Mouse (Mus musculus) cortical plate, adult 2 months (tissue): ENCODE results near the gene Olfr187.

Source experiments
- CTCF ChIP-seq: fragments of 200-500 bp; IDR thresholded peaks from 2 replicates; pipeline ENCODE4 v1.5.1; 2011; ENCODE audit warnings: mild to moderate bottlenecking, control low read depth, low read length; ENCODE audit not compliant: insufficient read depth; ENCODE audit errors: extremely low read depth
- POLR2A ChIP-seq: fragments of 200-500 bp; IDR thresholded peaks from 2 replicates; pipeline ENCODE4 v1.6.1; 2011; ENCODE audit warnings: mild to moderate bottlenecking, low read length, control low read depth; ENCODE audit not compliant: insufficient read depth; ENCODE audit errors: extremely low read depth

DNA sequence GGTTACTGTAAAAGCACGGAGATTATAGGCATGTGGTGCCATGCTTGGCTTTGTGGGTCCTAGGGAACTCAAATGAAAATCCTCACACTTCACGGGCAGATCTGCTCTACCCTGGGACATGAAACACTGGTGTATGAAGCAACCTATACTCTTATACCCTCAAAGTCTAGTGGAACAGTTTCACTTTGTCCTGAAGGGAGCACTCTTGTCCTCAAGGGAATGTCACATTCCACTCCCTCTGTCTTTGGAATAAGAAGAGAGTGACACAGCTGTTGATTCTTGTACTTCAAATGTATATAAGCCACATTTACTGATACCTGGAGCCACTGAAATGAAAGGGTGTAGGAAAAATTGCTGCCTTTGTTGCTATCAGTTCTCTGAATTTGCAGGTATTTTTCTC is 44.5 kb downstream of the Olfr187 start, which contains the start of gene Olfr183:
- TF ChIP-seq POLR2A: no peak
- no peak for TF ChIP-seq CTCF
